18 mouse cellular contexts compared by ENCODE assay signal in the genomic region with DNA sequence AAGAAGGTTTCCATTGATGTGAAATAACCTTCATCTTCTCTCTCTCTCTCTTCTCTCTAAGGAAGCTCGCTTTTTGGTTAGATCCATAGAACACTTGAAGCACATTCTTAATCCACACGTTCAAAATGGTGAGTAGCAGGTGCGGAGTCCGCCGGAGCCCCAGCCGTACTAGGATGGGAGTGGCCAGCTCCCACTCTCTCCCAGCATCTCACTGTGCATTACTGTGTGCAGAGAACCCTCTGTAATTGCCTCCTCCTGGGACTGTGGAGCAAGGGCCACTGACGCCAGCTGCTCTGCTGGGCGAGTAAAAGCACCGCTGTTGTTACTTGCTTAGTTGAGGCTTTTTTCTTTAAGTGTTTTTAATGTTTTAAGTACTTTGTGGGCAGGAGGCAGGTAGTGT.
"Had no signal": no experiment of that assay in that cellular context is flagged by ENCODE, and none has a peak within 500 bp of the region (broad histone marks: within the 10 kb centered on the region; RNA-seq: fewer than 3 reads in every experiment).

No protein-coding gene starts in this region.

- H3K27me3 ChIP-seq: midbrain, embryonic 12.5 days; neural tube, embryonic 13.5 days; neural tube, embryonic 15.5 days had no signal

- H3K9ac ChIP-seq: lung, embryonic 14.5 days; midbrain, embryonic 12.5 days; neural tube, embryonic 13.5 days; neural tube, embryonic 15.5 days had no signal

- ATAC-seq: midbrain, embryonic 16.5 days had no signal

- H3K4me3 ChIP-seq: midbrain, embryonic 10.5 days; midbrain, embryonic 12.5 days; myocyte; neural tube, embryonic 13.5 days; neural tube, embryonic 15.5 days had no signal

- H3K27ac ChIP-seq: midbrain, embryonic 10.5 days; midbrain, embryonic 12.5 days; neural tube, embryonic 13.5 days; neural tube, embryonic 15.5 days had no signal

- H3K9me3 ChIP-seq: midbrain, embryonic 10.5 days; midbrain, embryonic 12.5 days; neural tube, embryonic 15.5 days had no signal

- H3K4me1 ChIP-seq: midbrain, embryonic 10.5 days; midbrain, embryonic 12.5 days; neural tube, embryonic 13.5 days; neural tube, embryonic 15.5 days had no signal

- DNase-seq: lung, adult 18-20 months; lung, embryonic 14.5 days; lung, postnatal 10 days; lung, postnatal 4 days; midbrain, embryonic 14.5 days; retina, postnatal 1 day; right cerebral cortex, adult 18-20 months; right cerebral cortex, postnatal 25 days; right cerebral cortex, postnatal 4 days; thymus, adult 18-20 months; thymus, postnatal 25 days; thymus, postnatal 4 days had no signal

- H3K4me2 ChIP-seq: lung, embryonic 14.5 days; midbrain, embryonic 12.5 days; neural tube, embryonic 13.5 days; neural tube, embryonic 15.5 days had no signal
